Mouse (Mus musculus): ENCODE data around the gene Rnf212b. TPM values are rescaled to one million over a fixed set of nuclear protein-coding genes. Genes with fewer than 3 reads are reported as not detected.

Gene Rnf212b
- polyA plus RNA-seq, 1 experiment = 9.5 TPM

DNA sequence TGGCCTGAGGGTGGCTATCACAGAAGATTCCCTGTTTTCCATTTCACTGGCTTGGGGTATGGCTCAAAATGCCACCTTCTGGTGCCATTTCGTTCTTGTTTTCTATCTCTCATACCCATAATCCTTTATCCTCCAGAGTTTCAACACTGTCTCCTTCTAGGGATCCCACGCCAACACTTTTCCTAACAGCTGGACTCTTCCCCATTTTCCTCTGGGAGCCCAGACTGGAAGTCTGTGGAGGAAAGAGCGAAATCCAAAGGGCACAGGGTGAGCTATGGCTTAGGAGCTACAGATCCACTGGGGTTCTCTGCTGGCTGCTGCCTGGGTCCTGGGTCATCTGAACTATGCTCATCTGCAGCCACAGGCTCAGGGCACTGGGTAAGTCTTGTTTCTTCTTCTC lies 60.2 kb downstream of the Rnf212b start:
- TF ChIP-seq POLR2A (IDR thresholded peaks at IDR 0.05; ENCODE audit: control insufficient read depth, low read depth, low read length) (no peak), CTCF (IDR thresholded peaks at IDR 0.05; ENCODE audit: control insufficient read depth, insufficient read depth, insufficient replicate concordance, low read depth, low read length) (no peak)
- peaks cover 9% of the 10 kb centered on the region for H3K4me1 ChIP-seq (ENCODE audit: control insufficient read depth, insufficient read depth, low read length)
- H3K27me3 ChIP-seq (ENCODE audit: control insufficient read depth, insufficient read depth, low read length) = no peaks in the 10 kb centered on the region
- H3K27ac ChIP-seq (ENCODE audit: control insufficient read depth, insufficient read depth, low read depth, low read length) = no peak overlapping the region
- H3K36me3 ChIP-seq (ENCODE audit: control insufficient read depth, insufficient read depth, low read length) = no peaks in the 10 kb centered on the region
- H3K4me3 ChIP-seq (ENCODE audit: control insufficient read depth, low read depth, low read length) = no peak overlapping the region

DNA sequence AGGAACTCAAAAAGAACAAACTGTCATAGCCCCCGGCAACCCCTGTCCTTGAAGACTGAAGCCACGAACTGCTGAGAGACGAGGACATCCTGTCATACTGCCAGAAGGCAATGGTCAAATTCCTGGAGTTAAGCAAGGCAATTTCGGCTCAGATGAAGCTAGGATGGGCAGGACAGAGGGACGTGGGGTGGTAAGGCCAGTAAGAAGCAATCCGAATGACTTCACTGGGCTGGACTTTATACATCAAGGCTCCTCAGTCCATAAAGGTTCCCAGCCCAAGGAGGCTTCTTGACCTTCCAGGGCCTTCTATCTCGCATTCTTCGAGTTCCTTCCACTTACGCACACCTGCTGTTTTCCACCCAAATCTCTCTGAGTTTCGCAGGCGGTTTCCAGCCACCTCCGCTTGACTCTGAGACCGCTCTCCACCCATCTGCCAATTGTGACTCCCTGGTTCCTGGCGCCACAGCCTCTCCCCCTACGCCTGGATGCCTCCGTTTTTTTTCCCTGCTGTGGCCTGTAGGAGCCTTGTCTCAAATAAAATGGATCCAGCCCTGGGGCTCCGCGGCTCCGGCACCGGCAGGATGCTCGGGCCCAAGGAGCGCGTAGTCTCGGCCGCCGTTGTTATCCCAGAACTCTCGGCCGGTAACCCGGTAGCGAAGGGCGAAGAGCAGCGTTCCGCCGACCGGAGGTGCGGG lies 62.0 kb downstream of the Rnf212b start:
- Histone ChIP-seq H3K27me3 (ENCODE audit: control insufficient read depth, insufficient read depth, low read length) (no peaks in the 10 kb centered on the region), H3K4me1 (ENCODE audit: control insufficient read depth, insufficient read depth, low read length) (peaks cover 9% of the 10 kb centered on the region), H3K27ac (ENCODE audit: control insufficient read depth, insufficient read depth, low read depth, low read length) (peak overlapping the region; percentile 84), H3K4me3 (ENCODE audit: control insufficient read depth, low read depth, low read length) (peak overlapping the region; percentile 92), H3K36me3 (ENCODE audit: control insufficient read depth, insufficient read depth, low read length) (no peaks in the 10 kb centered on the region)
- TF ChIP-seq POLR2A (IDR thresholded peaks at IDR 0.05; ENCODE audit: control insufficient read depth, low read depth, low read length) = no peak
- TF ChIP-seq CTCF (IDR thresholded peaks at IDR 0.05; ENCODE audit: control insufficient read depth, insufficient read depth, insufficient replicate concordance, low read depth, low read length) = no peak

DNA sequence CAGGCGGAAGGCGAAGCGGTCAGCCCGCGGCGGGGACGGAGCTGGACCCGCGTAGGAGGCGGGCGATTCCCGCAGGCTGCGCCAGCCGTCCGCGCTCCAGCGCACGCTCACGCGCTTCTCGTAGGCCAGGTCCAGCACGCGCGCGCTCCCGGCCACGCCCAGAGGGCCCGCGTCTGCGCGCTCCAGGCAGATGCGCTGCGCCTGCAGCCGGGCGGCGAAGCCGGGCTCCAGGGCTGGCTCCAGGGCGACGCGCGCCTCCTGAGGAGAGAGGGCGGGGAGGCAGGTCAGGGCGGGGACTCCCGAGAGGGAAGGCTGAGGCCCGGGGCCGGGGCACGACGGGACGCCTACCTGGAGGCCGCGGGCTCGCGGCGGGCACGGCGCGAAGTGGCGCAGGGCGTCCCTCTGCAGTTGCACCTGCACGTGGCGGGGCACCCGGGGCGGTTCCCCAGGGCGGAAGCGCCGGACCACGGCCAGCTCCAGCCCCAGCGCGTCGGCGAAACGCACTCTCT lies 62.7 kb downstream of the Rnf212b start:
- H3K4me3 ChIP-seq (ENCODE audit: control insufficient read depth, low read depth, low read length) = peak overlapping the region; percentile 92
- H3K36me3 ChIP-seq (ENCODE audit: control insufficient read depth, insufficient read depth, low read length) = no peaks in the 10 kb centered on the region
- TF ChIP-seq CTCF (IDR thresholded peaks at IDR 0.05; ENCODE audit: control insufficient read depth, insufficient read depth, insufficient replicate concordance, low read depth, low read length) (no peak), POLR2A (IDR thresholded peaks at IDR 0.05; ENCODE audit: control insufficient read depth, low read depth, low read length) (peak; percentile 56)
- peaks cover 9% of the 10 kb centered on the region for H3K4me1 ChIP-seq (ENCODE audit: control insufficient read depth, insufficient read depth, low read length)
- no peaks in the 10 kb centered on the region for H3K27me3 ChIP-seq (ENCODE audit: control insufficient read depth, insufficient read depth, low read length)
- peak overlapping the region; percentile 84 for H3K27ac ChIP-seq (ENCODE audit: control insufficient read depth, insufficient read depth, low read depth, low read length)

DNA sequence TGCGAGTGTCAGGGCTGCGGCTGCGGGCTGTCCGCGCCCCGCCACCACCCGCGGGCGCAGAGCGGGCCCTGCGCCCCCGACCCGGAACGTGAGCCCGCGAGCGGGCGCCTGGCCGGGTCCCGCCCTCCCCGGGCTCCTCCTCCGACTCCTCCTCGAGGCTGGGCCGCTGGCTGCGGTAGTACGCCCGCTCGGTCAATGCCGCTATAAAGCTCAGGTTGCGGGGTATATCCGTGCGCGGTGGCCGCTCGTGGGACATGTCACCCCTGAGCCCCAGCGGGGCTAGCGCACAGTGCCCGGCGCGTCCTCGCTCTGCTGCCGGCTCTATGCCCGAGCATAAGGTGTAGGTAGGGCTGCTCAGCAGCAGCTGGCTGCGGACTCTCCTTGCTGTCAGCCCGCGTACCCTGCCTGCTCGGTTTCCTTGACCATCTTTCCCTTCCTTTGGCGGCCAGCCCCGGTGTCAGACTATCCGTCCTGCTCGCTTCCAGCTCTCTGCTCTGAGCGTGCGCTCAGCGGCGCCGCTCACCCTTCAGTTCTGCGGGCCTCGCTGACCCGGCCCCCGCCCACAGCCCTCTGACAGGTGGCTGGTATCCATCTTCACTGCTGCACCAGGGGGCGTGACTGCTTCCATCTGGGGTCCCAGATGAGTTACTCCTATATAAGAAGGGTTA lies 63.2 kb downstream of the Rnf212b start, which contains the start of gene Ppp1r3e:
TSS of gene Ppp1r3e (minus strand) at position 503 of the 668 bp plus-strand sequence.
- H3K4me1 ChIP-seq (ENCODE audit: control insufficient read depth, insufficient read depth, low read length) = peaks cover 9% of the 10 kb centered on the region
- TF ChIP-seq POLR2A (IDR thresholded peaks at IDR 0.05; ENCODE audit: control insufficient read depth, low read depth, low read length) (0 out of 2 replicates have a peak, but pooled peaks have one; percentile 16), CTCF (IDR thresholded peaks at IDR 0.05; ENCODE audit: control insufficient read depth, insufficient read depth, insufficient replicate concordance, low read depth, low read length) (no peak)
- H3K27ac ChIP-seq (ENCODE audit: control insufficient read depth, insufficient read depth, low read depth, low read length) = peak within 1 kb of the TSS; percentile 84
- H3K36me3 ChIP-seq (ENCODE audit: control insufficient read depth, insufficient read depth, low read length) = no peaks in the 10 kb centered on the region
- peak within 1 kb of the TSS; percentile 92 for H3K4me3 ChIP-seq (ENCODE audit: control insufficient read depth, low read depth, low read length)
- no peaks in the 10 kb centered on the region for H3K27me3 ChIP-seq (ENCODE audit: control insufficient read depth, insufficient read depth, low read length)

DNA sequence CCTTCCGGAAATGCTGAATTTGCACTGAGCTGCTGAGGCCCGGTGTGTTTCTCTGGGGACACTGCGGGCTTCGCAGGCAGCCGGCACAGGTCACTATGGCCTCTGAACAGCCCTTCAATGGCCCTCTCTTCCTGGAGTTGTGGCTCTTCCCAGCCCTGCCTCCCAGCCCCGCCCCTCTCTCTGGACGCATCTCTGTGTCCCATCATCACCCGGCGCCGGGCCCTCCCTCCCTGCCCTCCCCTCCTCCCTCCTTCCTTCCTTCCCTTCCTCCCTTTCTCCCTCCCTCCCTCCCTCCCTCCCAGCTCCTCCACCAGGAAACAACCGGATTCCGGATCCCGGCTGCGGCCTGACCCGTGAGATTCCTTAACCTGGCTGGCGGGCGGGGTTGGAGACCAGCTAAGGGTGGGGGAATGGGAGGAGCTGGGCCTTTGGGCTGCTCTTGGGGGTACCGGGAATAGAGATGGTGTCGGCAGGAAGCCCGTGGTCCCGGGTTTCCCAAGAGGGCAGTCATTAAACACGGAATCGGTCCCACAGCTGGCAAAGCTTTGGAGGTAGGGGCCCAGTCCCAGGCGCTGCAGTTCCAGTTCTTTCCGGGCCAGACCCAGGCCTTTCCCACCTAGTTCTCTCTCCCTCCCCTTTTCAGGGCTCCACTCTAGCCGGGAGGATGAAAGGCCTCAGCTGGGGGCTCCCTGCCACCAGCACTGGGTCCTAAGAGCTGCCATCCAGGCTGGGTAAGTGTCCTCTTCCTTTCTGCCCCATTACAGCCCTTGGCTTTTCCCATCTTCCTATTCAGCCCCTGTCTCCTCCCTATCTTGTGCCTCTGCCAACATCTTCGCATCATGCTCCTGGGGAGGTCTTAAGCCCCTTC lies 69.4 kb downstream of the Rnf212b start, which contains the start of the genes Bcl2l2 and Gm20521:
TSS of gene Bcl2l2 (plus strand) at position 224 of the 868 bp plus-strand sequence.
TSS of gene Gm20521 (plus strand) at position 288 of the 868 bp plus-strand sequence.
- H3K4me1 ChIP-seq (ENCODE audit: control insufficient read depth, insufficient read depth, low read length) = peaks cover 5% of the 10 kb centered on the region
- no peaks in the 10 kb centered on the region for H3K36me3 ChIP-seq (ENCODE audit: control insufficient read depth, insufficient read depth, low read length)
- no peaks in the 10 kb centered on the region for H3K27me3 ChIP-seq (ENCODE audit: control insufficient read depth, insufficient read depth, low read length)
- peak within 1 kb of the TSS; percentile 87 for H3K27ac ChIP-seq (ENCODE audit: control insufficient read depth, insufficient read depth, low read depth, low read length)
- peak within 1 kb of the TSS; percentile 82 for H3K4me3 ChIP-seq (ENCODE audit: control insufficient read depth, low read depth, low read length)
- TF ChIP-seq CTCF (IDR thresholded peaks at IDR 0.05; ENCODE audit: control insufficient read depth, insufficient read depth, insufficient replicate concordance, low read depth, low read length) (no peak), POLR2A (IDR thresholded peaks at IDR 0.05; ENCODE audit: control insufficient read depth, low read depth, low read length) (peak; percentile 69)

DNA sequence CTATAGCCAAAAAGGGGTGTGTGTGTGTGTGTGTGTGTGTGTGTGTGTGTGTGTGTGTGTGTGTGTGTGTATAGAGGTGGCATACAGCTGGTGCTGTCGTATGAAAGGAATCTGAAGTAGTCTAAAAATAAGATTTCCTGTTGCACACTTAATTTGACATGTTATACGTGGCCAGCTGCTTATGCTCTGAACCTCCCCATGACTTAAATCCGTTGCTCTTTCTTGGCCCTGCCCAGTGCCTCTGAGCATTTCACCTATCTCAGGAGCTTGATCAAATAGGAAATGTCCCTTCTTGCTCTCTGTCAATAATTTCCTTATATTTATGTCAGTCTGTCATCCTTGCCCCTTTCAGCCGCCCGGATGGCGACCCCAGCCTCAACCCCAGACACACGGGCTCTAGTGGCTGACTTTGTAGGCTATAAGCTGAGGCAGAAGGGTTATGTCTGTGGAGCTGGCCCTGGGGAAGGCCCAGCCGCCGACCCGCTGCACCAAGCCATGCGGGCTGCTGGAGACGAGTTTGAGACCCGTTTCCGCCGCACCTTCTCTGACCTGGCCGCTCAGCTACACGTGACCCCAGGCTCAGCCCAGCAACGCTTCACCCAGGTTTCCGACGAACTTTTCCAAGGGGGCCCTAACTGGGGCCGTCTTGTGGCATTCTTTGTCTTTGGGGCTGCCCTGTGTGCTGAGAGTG lies 70.2 kb downstream of the Rnf212b start:
- Histone ChIP-seq H3K36me3 (ENCODE audit: control insufficient read depth, insufficient read depth, low read length) (no peaks in the 10 kb centered on the region), H3K27me3 (ENCODE audit: control insufficient read depth, insufficient read depth, low read length) (no peaks in the 10 kb centered on the region), H3K4me1 (ENCODE audit: control insufficient read depth, insufficient read depth, low read length) (peaks cover 5% of the 10 kb centered on the region), H3K27ac (ENCODE audit: control insufficient read depth, insufficient read depth, low read depth, low read length) (peak overlapping the region; percentile 87), H3K4me3 (ENCODE audit: control insufficient read depth, low read depth, low read length) (peak overlapping the region; percentile 82)
- TF ChIP-seq CTCF (IDR thresholded peaks at IDR 0.05; ENCODE audit: control insufficient read depth, insufficient read depth, insufficient replicate concordance, low read depth, low read length) (no peak), POLR2A (IDR thresholded peaks at IDR 0.05; ENCODE audit: control insufficient read depth, low read depth, low read length) (no peak; the same call in 1 of the 2 replicates)
